Mouse (Mus musculus) forebrain, embryonic 10.5 days (tissue): ENCODE measurements around the gene H2-Q4. TPM values are rescaled to one million over a fixed set of nuclear protein-coding genes. Genes with fewer than 3 reads are reported as not detected.
A peak's percentile ranks its signal among the peaks of the same experiment; 100 is the strongest.
"Not testable (repeated sequence)": the region's sequence is repeated elsewhere in the genome, so short reads cannot be mapped to it uniquely, and the experiment has no call there.

Experiments used
- DNase-seq: peaks from one replicate; pipeline ENCODE4 v3.0.0-alpha.2; 2017; ENCODE audit warnings: low spot score; ENCODE audit errors: extremely low spot score
- H3K27ac ChIP-seq: fragments of 300-500 bp; sonication (generic); 2 replicates; pipeline ENCODE4 v1.5.1; 2016; ENCODE audit warnings: mild to moderate bottlenecking
- H3K27me3 ChIP-seq: fragments of 300-500 bp; sonication (generic); 2 replicates; pipeline ENCODE4 v1.6.1; 2016; ENCODE audit warnings: mild to moderate bottlenecking; ENCODE audit not compliant: poor library complexity, severe bottlenecking
- H3K36me3 ChIP-seq: fragments of 300-500 bp; sonication (generic); replicated peaks from 2 replicates; pipeline ENCODE4 v1.6.1; 2016; ENCODE audit warnings: mild to moderate bottlenecking, moderate library complexity
- H3K4me1 ChIP-seq: fragments of 300-500 bp; sonication (generic); 2 replicates; pipeline ENCODE4 v1.6.1; 2016
- H3K4me3 ChIP-seq: fragments of 300-500 bp; sonication (generic); 2 replicates; pipeline ENCODE4 v1.5.1; 2016; ENCODE audit warnings: mild to moderate bottlenecking, moderate library complexity
- H3K9me3 ChIP-seq: fragments of 300-500 bp; sonication (generic); 2 replicates; pipeline ENCODE4 v1.6.1; 2016; ENCODE audit warnings: mild to moderate bottlenecking, moderate library complexity
- WGBS: fragments of 180-500 bp; shearing (Covaris S2); methylation state at CpG from one replicate; pipeline ENCODE4 v1.1.7; 2016; 5-methylcytosine and 5-hydroxymethylcytosine counted together
- polyA plus RNA-seq: library from polyadenylated mRNA; unstranded; fragments of >200 nt; fragmentation: Nextera tagmentation; extraction: Ambion mirVana; gene quantifications from 2 replicates; pipeline ENCODE4 v1.2.1, GENCODE M21; 2016

Gene H2-Q4
- polyA plus RNA-seq, 1 experiment from 2014 or later, result 3.1 TPM

GRCm38 (mm10) chr17:35389796-35390195 is 10.4 kb downstream of the H2-Q4 start:
- WGBS, result 5% methylated on average over 7 of the region's 7 CpGs
- not testable (repeated sequence) for H3K4me1 ChIP-seq, H3K4me3 ChIP-seq, H3K9me3 ChIP-seq, H3K36me3 ChIP-seq, H3K27ac ChIP-seq
- peak; percentile 30 for DNase-seq
- peaks cover 20% of the 10 kb centered on the region for H3K27me3 ChIP-seq

GRCm38 (mm10) chr17:35392671-35393070 is 13.3 kb downstream of the H2-Q4 start:
- not testable (repeated sequence) for H3K9me3 ChIP-seq, H3K27ac ChIP-seq
- 81% methylated on average over 2 of the region's 2 CpGs for WGBS

GRCm38 (mm10) chr17:35393864-35394800 is 14.7 kb downstream of the H2-Q4 start:
- DNase-seq, H3K36me3 ChIP-seq, H3K9me3 ChIP-seq, H3K27ac ChIP-seq, H3K4me1 ChIP-seq: not testable (repeated sequence)
- H3K27me3 ChIP-seq, result peaks cover 31% of the 10 kb centered on the region
- 1% methylated on average over 55 of the region's 75 CpGs for WGBS
- peak overlapping the region; percentile 45 for H3K4me3 ChIP-seq

More at GRCm38 (mm10) chr17:35392671-35393070, 13.3 kb downstream of the H2-Q4 start:
- not testable (repeated sequence) for H3K4me1 ChIP-seq, H3K4me3 ChIP-seq, DNase-seq, H3K36me3 ChIP-seq
- H3K27me3 ChIP-seq, result peaks cover 31% of the 10 kb centered on the region

- not testable (repeated sequence) for H3K4me1 ChIP-seq, H3K9me3 ChIP-seq, DNase-seq, H3K4me3 ChIP-seq, H3K27ac ChIP-seq, H3K36me3 ChIP-seq
- 98% methylated on average over 2 of the region's 2 CpGs for WGBS
- peaks cover 25% of the 10 kb centered on the region for H3K27me3 ChIP-seq
These were observed 17.5 kb downstream of the H2-Q4 start for GRCm38 (mm10) chr17:35396956-35397355.

- H3K27ac ChIP-seq, H3K36me3 ChIP-seq, DNase-seq, H3K27me3 ChIP-seq, H3K4me1 ChIP-seq, H3K9me3 ChIP-seq, H3K4me3 ChIP-seq: not testable (repeated sequence)
- no CpG with 5 or more reads among the region's 1 CpGs for WGBS
These were observed 33.6 kb downstream of the H2-Q4 start for GRCm38 (mm10) chr17:35413057-35413456.

- H3K4me1 ChIP-seq, result not testable (repeated sequence)
These were observed 36.1 kb downstream of the H2-Q4 start for GRCm38 (mm10) chr17:35415273-35416129.

GRCm38 (mm10) chr17:35418772-35419171 is 39.4 kb downstream of the H2-Q4 start:
- Histone ChIP-seq H3K9me3 (no peaks in the 10 kb centered on the region), H3K27ac (no peak overlapping the region), H3K4me3 (no peak overlapping the region), H3K36me3 (no peaks in the 10 kb centered on the region), H3K4me1 (no peaks in the 10 kb centered on the region), H3K27me3 (peaks cover 27% of the 10 kb centered on the region)
- no peak for DNase-seq
- 84% methylated on average over 7 of the region's 7 CpGs for WGBS

More at GRCm38 (mm10) chr17:35415273-35416129, 36.1 kb downstream of the H2-Q4 start:
- 67% methylated on average over 2 of the region's 10 CpGs for WGBS
- not testable (repeated sequence) for H3K27ac ChIP-seq, DNase-seq, H3K36me3 ChIP-seq, H3K9me3 ChIP-seq, H3K4me3 ChIP-seq
- H3K27me3 ChIP-seq, result peaks cover 10% of the 10 kb centered on the region; the same call in 1 of the 2 replicates

- not testable (repeated sequence) for H3K9me3 ChIP-seq, H3K4me1 ChIP-seq, H3K36me3 ChIP-seq, H3K27ac ChIP-seq, DNase-seq, H3K4me3 ChIP-seq
- WGBS, result 78% methylated on average over 4 of the region's 4 CpGs
- peaks cover 33% of the 10 kb centered on the region for H3K27me3 ChIP-seq
These were observed 40.1 kb downstream of the H2-Q4 start for GRCm38 (mm10) chr17:35419564-35419963.

GRCm38 (mm10) chr17:35420206-35420810 is 40.9 kb downstream of the H2-Q4 start:
- 16% methylated on average over 11 of the region's 11 CpGs for WGBS
- peaks cover 40% of the 10 kb centered on the region for H3K27me3 ChIP-seq
- H3K9me3 ChIP-seq, H3K4me1 ChIP-seq, H3K36me3 ChIP-seq, H3K27ac ChIP-seq, H3K4me3 ChIP-seq: not testable (repeated sequence)
- peak; percentile 51 for DNase-seq

GRCm38 (mm10) chr17:35421331-35421730 is 41.9 kb downstream of the H2-Q4 start:
- not testable (repeated sequence) for H3K4me3 ChIP-seq, H3K27ac ChIP-seq, H3K36me3 ChIP-seq, DNase-seq, H3K9me3 ChIP-seq
- 89% methylated on average over 4 of the region's 4 CpGs for WGBS
- peaks cover 12% of the 10 kb centered on the region for H3K4me1 ChIP-seq
- peaks cover 50% of the 10 kb centered on the region for H3K27me3 ChIP-seq

- H3K27ac ChIP-seq, DNase-seq, H3K9me3 ChIP-seq, H3K4me3 ChIP-seq, H3K36me3 ChIP-seq: not testable (repeated sequence)
- H3K4me1 ChIP-seq, result peaks cover 12% of the 10 kb centered on the region
- peaks cover 53% of the 10 kb centered on the region for H3K27me3 ChIP-seq
- 89% methylated on average over 5 of the region's 5 CpGs for WGBS
These were observed 42.9 kb downstream of the H2-Q4 start for GRCm38 (mm10) chr17:35422360-35422759.

- H3K36me3 ChIP-seq, H3K27ac ChIP-seq, DNase-seq, H3K4me3 ChIP-seq, H3K9me3 ChIP-seq: not testable (repeated sequence)
- Histone ChIP-seq H3K27me3 (peaks cover 53% of the 10 kb centered on the region), H3K4me1 (peaks cover 12% of the 10 kb centered on the region)
- WGBS, result 78% methylated on average over 3 of the region's 3 CpGs
These were observed 43.9 kb downstream of the H2-Q4 start for GRCm38 (mm10) chr17:35423131-35423810.
